Mouse (Mus musculus) left cerebral cortex, postnatal 10 days (tissue): ENCODE data around the gene Upp2. TPM values are rescaled to one million over a fixed set of nuclear protein-coding genes. Genes with fewer than 3 reads are reported as not detected.

Source experiments
- total RNA-seq, 2 experiments: library from RNA; stranded (reverse); gene quantifications; 2 replicates each; pipeline ENCODE4 v1.2.3; 2021

Upp2 gene
- total RNA-seq, 2 experiments from 2014 or later = 16.6 TPM

Other genes with a start within 250 kb of the Upp2 start
- gene Acvr1c, start 209.4 kb upstream of the Upp2 start, total RNA-seq = 1 to 10 TPM; 4.2 to 5.4 TPM
- not detected for gene Gm17409, start 97.2 kb upstream of the Upp2 start, total RNA-seq
- 10 to 100 TPM; 34.1 to 38.5 TPM for gene Acvr1, start 141 bp upstream of the Upp2 start, total RNA-seq